Mouse (Mus musculus) spleen, postnatal 36 days (tissue): Measurements from ENCODE around the gene Vmn2r65.

Experiments used
- DNase-seq, 2 experiments: peaks; one replicate each; pipeline ENCODE4 v3.0.0; 2022; ENCODE audit warnings: low spot score in 2 of 2, mixed read lengths in 1 of 2

Gene Vmn2r65

GRCm38 (mm10) chr7:84964015-84964414 is at the start of gene Vmn2r65:
Gene Vmn2r65 (minus strand): TSS chr7:84964115.
- DNase-seq = no peak

GRCm38 (mm10) chr7:85012168-85012567 is 48.3 kb upstream of the Vmn2r65 start, which contains the start of gene Vmn2r66:
Gene Vmn2r66 (minus strand): TSS chr7:85012268.
- DNase-seq = no peak

DNA sequence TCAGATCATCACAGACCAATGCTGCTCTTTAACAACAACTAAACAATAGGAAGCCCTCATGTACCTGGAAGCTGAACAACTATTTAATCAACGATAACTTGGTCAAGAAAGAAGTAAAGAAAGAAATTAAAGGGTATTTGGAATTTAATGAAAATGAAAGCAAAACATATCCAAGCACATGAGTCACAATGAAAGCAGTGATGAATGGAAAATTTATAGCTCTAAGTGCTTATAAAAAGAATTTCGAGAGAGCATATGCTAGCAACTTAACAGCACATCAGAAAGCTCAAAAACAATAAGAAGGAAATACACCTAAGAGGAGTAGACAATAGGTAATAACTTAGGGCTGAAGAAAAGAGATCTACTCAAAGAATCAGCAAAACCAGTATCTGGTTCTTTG is 32.8 kb upstream of the Vmn2r65 start:
- DNase-seq = no peak
